Mouse (Mus musculus) erythroblast, adult 5-6 weeks (primary cell): ENCODE measurements around the gene 1700122O11Rik. TPM values are rescaled to one million over a fixed set of nuclear protein-coding genes. Genes with fewer than 3 reads are reported as not detected.

ENCODE experiments used
- ATAC-seq: replicated peaks from 2 replicates; pipeline ENCODE4 v1.8.0; 2016; ENCODE audit warnings: moderate number of reproducible peaks, mild to moderate bottlenecking, moderate TSS enrichment, inconsistent platforms; ENCODE audit not compliant: poor library complexity, low FRiP score, severe bottlenecking
- total RNA-seq, 2 experiments: library from RNA; stranded (forward) in 1 of 2; stranded (reverse) in 1 of 2; fragments of 150-400 nt in 1 of 2; fragments of 200-764, 138-1000 nt in 1 of 2; gene quantifications; 2 replicates each; pipeline versions ENCODE4 v1.2.3 to v1.2.4; 2015 to 2017; ENCODE audit warnings: low replicate concordance in 2 of 2

1700122O11Rik gene
- total RNA-seq, 2 experiments from 2014 or later: not detected

DNA sequence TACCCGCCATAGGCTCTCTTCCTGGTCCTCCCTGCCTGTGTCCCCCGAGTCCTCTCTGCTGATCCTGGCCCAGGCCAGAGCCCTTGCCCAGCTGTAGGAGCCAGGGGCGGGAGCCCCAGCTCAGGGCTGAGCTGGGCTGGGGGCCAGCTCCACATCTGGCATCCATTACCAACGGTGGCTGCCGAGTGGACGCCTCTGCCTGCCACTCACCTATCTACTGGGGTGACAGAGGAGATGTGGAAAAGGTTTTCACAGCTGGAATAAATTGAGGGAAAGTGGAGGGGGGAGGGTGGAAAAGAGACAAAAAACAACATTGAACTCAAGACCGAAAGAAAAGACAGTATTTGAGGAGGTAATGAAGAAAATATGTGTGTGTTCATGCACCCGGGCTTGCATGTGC is 49.3 kb downstream of the 1700122O11Rik start:
- ATAC-seq: no peak

DNA sequence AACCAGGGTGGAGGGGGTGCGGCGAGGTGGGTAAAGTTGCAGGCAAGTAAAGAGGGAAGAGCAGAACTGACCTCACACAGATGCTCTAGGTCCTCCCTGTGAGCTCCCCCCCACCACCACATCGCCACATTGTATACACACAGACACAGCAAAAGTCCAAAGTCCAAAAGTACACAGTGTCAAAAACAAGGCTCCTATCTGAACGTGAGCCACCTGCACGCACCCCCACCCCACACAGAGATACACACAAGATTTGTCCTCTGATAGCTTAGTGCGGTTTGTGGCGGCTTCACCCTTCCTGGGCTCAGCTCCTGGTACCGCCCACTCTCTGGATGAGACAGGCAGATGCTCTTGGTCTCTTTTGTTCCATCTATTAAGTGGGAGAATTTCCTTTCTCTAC is 50.0 kb downstream of the 1700122O11Rik start:
- ATAC-seq: no peak

Other genes with a start within 250 kb of the 1700122O11Rik start
- gene Mdfi, start 203.6 kb downstream of the 1700122O11Rik start, total RNA-seq (2015; ENCODE audit: low replicate concordance): not detected in 2 replicates
- not detected in 2 replicates for gene Mdfi, start 203.6 kb downstream of the 1700122O11Rik start, total RNA-seq (2017; ENCODE audit: low replicate concordance)
- gene Foxp4, start 113.6 kb downstream of the 1700122O11Rik start, total RNA-seq (2015; ENCODE audit: low replicate concordance): 1.2 and 4.0 TPM in 2 replicates
- gene Foxp4, start 113.6 kb downstream of the 1700122O11Rik start, total RNA-seq (2017; ENCODE audit: low replicate concordance): 0.51 and 0.70 TPM in 2 replicates
- gene 1700067P10Rik, start 51.0 kb upstream of the 1700122O11Rik start, total RNA-seq (2015; ENCODE audit: low replicate concordance): not detected in 2 replicates
- gene 1700067P10Rik, start 51.0 kb upstream of the 1700122O11Rik start, total RNA-seq (2017; ENCODE audit: low replicate concordance): not detected in 2 replicates
- gene 9830107B12Rik, start 108.0 kb upstream of the 1700122O11Rik start, total RNA-seq (2015; ENCODE audit: low replicate concordance): 0.21 and 11.1 TPM in 2 replicates
- gene 9830107B12Rik, start 108.0 kb upstream of the 1700122O11Rik start, total RNA-seq (2017; ENCODE audit: low replicate concordance): 1.5 and 6.0 TPM in 2 replicates
- gene A530064D06Rik, start 129.0 kb upstream of the 1700122O11Rik start, total RNA-seq (2015; ENCODE audit: low replicate concordance): 6.5 and 17.7 TPM in 2 replicates
- gene A530064D06Rik, start 129.0 kb upstream of the 1700122O11Rik start, total RNA-seq (2017; ENCODE audit: low replicate concordance): 5.5 and 5.7 TPM in 2 replicates
- gene Trem1, start 194.5 kb upstream of the 1700122O11Rik start, total RNA-seq (2015; ENCODE audit: low replicate concordance): 3.1 and 4.2 TPM in 2 replicates
- gene Trem1, start 194.5 kb upstream of the 1700122O11Rik start, total RNA-seq (2017; ENCODE audit: low replicate concordance): 5.7 and 6.2 TPM in 2 replicates
- 47.6 and 61.3 TPM in 2 replicates for gene Trem3, start 209.5 kb upstream of the 1700122O11Rik start, total RNA-seq (2015; ENCODE audit: low replicate concordance)
- 26.4 and 57.7 TPM in 2 replicates for gene Trem3, start 209.5 kb upstream of the 1700122O11Rik start, total RNA-seq (2017; ENCODE audit: low replicate concordance)
- gene Treml4, start 226.0 kb upstream of the 1700122O11Rik start, total RNA-seq (2015; ENCODE audit: low replicate concordance): 5.0 and 5.4 TPM in 2 replicates
- 5.7 and 8.1 TPM in 2 replicates for gene Treml4, start 226.0 kb upstream of the 1700122O11Rik start, total RNA-seq (2017; ENCODE audit: low replicate concordance)